Mouse (Mus musculus): ENCODE measurements around the gene AI481877. TPM values are rescaled to one million over a fixed set of nuclear protein-coding genes. Genes with fewer than 3 reads are reported as not detected.

Gene AI481877
- polyA plus RNA-seq, 1 experiment, result not detected

DNA sequence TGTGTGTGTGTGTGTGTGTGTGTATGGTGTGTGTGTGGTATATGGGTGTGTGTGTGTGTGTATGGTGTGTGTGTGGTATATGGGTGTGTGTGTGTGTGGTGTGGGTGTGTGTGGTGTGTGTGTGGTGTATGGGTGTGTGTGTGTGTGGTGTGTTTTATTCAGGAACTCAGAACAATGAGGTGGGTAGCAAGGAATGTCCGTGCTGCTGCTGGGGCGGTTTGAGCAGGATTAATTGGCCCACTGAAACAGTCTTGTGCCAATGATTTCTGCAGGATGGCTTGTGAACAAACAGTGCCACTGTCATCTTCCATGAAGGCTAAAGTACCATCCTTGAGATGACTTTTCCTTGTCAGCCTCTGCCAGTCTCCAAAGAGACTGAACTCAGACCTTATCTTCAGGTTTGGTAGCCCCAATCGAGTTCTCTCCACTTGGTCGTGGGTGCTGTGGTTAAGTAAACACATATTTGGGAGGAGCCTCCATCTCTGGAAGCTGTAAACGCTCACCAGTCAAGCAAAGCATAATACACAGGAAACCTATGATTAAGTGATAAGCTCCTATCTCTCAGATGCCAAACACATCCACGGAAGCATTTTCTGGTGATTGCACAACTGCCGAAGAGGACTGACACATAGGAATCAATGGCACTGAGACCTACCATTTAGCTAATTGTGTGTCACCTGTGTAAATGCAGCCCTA, 18.3 kb upstream of the AI481877 start:
- no peak overlapping the region for H3K27ac ChIP-seq (ENCODE audit: insufficient read depth, low read length)
- TF ChIP-seq CTCF (IDR thresholded peaks at IDR 0.05; ENCODE audit: borderline replicate concordance, insufficient read depth, low read depth, low read length), result no peak
- no peak for TF ChIP-seq POLR2A (IDR thresholded peaks at IDR 0.05; ENCODE audit: borderline replicate concordance, insufficient read depth, low read length)
- H3K4me1 ChIP-seq (ENCODE audit: control insufficient read depth, insufficient read depth, low read length), result no peaks in the 10 kb centered on the region
- no peak for DNase-seq
- H3K27me3 ChIP-seq (ENCODE audit: control insufficient read depth, insufficient read depth, low read length), result no peaks in the 10 kb centered on the region
- H3K4me3 ChIP-seq (replicated peaks; ENCODE audit: insufficient read depth, low read depth, low read length), result no peak overlapping the region
- WGBS, result 79% methylated on average over 7 of the region's 7 CpGs

DNA sequence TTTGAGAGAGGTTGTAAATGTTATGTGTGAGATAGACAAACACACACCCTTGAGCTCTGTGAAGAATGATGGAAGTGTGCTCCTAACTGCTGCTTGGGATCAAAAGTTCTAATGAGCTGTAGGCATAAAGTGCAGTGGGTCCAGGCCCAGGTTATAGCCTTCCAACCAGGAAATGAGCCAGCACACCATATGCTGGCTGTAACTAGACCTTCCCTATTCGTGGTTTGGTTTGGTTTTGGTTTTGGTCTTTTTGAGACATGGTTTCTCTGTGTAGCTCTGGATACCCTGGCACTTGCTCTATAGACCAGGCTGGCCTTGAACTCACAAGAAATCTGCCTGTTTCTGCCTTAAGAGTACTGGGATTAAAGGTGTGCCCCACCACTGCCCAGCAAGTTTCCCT, 13.2 kb upstream of the AI481877 start:
- Histone ChIP-seq H3K27ac (ENCODE audit: insufficient read depth, low read length) (no peak overlapping the region), H3K4me1 (ENCODE audit: control insufficient read depth, insufficient read depth, low read length) (no peaks in the 10 kb centered on the region), H3K4me3 (replicated peaks; ENCODE audit: insufficient read depth, low read depth, low read length) (no peak overlapping the region), H3K27me3 (ENCODE audit: control insufficient read depth, insufficient read depth, low read length) (no peaks in the 10 kb centered on the region)
- no peak for TF ChIP-seq CTCF (IDR thresholded peaks at IDR 0.05; ENCODE audit: borderline replicate concordance, insufficient read depth, low read depth, low read length)
- no peak for TF ChIP-seq POLR2A (IDR thresholded peaks at IDR 0.05; ENCODE audit: borderline replicate concordance, insufficient read depth, low read length)
- DNase-seq, result no peak
- 33% methylated on average over 1 of the region's 1 CpGs for WGBS

DNA sequence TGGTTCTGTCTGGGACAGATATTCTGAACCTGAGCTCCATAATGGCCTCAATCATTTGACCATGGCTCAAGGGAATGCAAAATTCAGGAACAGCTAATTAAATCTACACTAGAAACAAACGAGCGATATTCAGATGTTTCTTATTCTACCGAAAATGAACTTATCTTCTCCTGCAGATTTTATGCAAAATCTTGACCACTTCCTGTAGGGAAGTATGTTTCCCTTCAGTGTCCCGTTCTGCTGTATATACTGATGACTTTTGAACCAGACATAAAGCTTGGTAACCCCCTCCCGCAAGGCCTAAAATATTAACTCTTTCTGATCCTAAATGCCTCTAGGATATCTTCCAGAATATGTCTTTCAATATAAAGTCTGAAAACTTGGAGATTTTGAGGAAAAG, 12.1 kb upstream of the AI481877 start:
- 73% methylated on average over 5 of the region's 5 CpGs for WGBS
- no peak overlapping the region for H3K27ac ChIP-seq (ENCODE audit: insufficient read depth, low read length)
- no peak for TF ChIP-seq CTCF (IDR thresholded peaks at IDR 0.05; ENCODE audit: borderline replicate concordance, insufficient read depth, low read depth, low read length)
- TF ChIP-seq POLR2A (IDR thresholded peaks at IDR 0.05; ENCODE audit: borderline replicate concordance, insufficient read depth, low read length), result no peak

GRCm38 (mm10) chr4:59149043-59149442, 10.3 kb upstream of the AI481877 start:
- H3K4me1 ChIP-seq (ENCODE audit: control insufficient read depth, insufficient read depth, low read length), result no peaks in the 10 kb centered on the region
- WGBS, result 87% methylated on average over 5 of the region's 5 CpGs
- no peak for DNase-seq
- H3K27ac ChIP-seq (ENCODE audit: insufficient read depth, low read length), result no peak overlapping the region
- H3K27me3 ChIP-seq (ENCODE audit: control insufficient read depth, insufficient read depth, low read length), result no peaks in the 10 kb centered on the region
- TF ChIP-seq POLR2A (IDR thresholded peaks at IDR 0.05; ENCODE audit: borderline replicate concordance, insufficient read depth, low read length), result no peak
- no peak for TF ChIP-seq CTCF (IDR thresholded peaks at IDR 0.05; ENCODE audit: borderline replicate concordance, insufficient read depth, low read depth, low read length)
- no peak overlapping the region for H3K4me3 ChIP-seq (replicated peaks; ENCODE audit: insufficient read depth, low read depth, low read length)

More for the DNA sequence above, 12.1 kb upstream of the AI481877 start:
- H3K27me3 ChIP-seq (ENCODE audit: control insufficient read depth, insufficient read depth, low read length), result no peaks in the 10 kb centered on the region
- no peak overlapping the region for H3K4me3 ChIP-seq (replicated peaks; ENCODE audit: insufficient read depth, low read depth, low read length)
- no peak for DNase-seq
- H3K4me1 ChIP-seq (ENCODE audit: control insufficient read depth, insufficient read depth, low read length), result no peaks in the 10 kb centered on the region

DNA sequence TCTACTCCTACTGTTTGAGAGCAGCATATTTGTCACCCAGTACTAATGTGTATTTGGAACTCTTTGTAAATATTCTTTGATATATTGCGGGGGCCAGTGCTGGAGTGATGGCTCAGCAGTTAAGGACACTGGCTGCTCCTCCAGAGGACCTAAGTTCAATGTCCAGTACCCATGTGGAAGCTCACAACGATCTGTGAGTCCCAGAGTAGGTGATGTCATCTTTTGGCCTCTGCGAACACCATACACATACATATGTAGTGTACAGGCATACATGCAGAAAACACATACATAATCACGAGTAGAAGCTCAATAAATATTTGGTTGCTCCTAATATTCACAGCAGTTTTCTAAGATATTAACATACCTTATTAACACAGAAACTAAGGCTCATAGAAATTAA, 9.8 kb downstream of the AI481877 start:
- TF ChIP-seq POLR2A (IDR thresholded peaks at IDR 0.05; ENCODE audit: borderline replicate concordance, insufficient read depth, low read length) (no peak), CTCF (IDR thresholded peaks at IDR 0.05; ENCODE audit: borderline replicate concordance, insufficient read depth, low read depth, low read length) (no peak)
- Histone ChIP-seq H3K4me1 (ENCODE audit: control insufficient read depth, insufficient read depth, low read length) (no peaks in the 10 kb centered on the region), H3K27ac (ENCODE audit: insufficient read depth, low read length) (no peak overlapping the region), H3K27me3 (ENCODE audit: control insufficient read depth, insufficient read depth, low read length) (no peaks in the 10 kb centered on the region), H3K4me3 (replicated peaks; ENCODE audit: insufficient read depth, low read depth, low read length) (no peak overlapping the region)
- no peak for DNase-seq
- 85% methylated on average over 4 of the region's 4 CpGs for WGBS

- Histone ChIP-seq H3K4me1 (ENCODE audit: control insufficient read depth, insufficient read depth, low read length) (no peaks in the 10 kb centered on the region), H3K27ac (ENCODE audit: insufficient read depth, low read length) (no peak overlapping the region), H3K4me3 (replicated peaks; ENCODE audit: insufficient read depth, low read depth, low read length) (no peak overlapping the region), H3K27me3 (ENCODE audit: control insufficient read depth, insufficient read depth, low read length) (no peaks in the 10 kb centered on the region)
- WGBS, result 78% methylated on average over 1 of the region's 1 CpGs
- DNase-seq, result no peak
- TF ChIP-seq POLR2A (IDR thresholded peaks at IDR 0.05; ENCODE audit: borderline replicate concordance, insufficient read depth, low read length) (no peak), CTCF (IDR thresholded peaks at IDR 0.05; ENCODE audit: borderline replicate concordance, insufficient read depth, low read depth, low read length) (no peak)
Observed at GRCm38 (mm10) chr4:59125053-59125452, 13.7 kb downstream of the AI481877 start.

DNA sequence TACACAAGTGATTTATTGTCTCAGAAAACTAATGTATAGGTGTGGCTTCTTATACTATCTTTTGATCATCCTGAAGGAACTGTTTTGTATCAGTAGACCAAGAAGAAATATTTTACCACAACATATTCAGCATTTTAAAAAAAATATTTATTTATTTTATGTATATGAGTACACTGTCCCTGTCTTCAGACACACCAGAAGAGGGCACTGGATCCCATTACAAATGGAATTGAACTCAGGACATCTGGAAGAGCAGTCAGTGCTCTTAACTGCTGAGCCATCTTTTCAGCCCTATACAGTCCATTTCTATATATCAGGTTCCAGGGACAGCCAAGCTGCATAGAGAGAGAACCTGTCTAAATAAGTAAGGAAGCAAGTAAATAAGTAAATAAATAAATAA, 15.2 kb downstream of the AI481877 start:
- DNase-seq, result no peak
- TF ChIP-seq POLR2A (IDR thresholded peaks at IDR 0.05; ENCODE audit: borderline replicate concordance, insufficient read depth, low read length) (no peak), CTCF (IDR thresholded peaks at IDR 0.05; ENCODE audit: borderline replicate concordance, insufficient read depth, low read depth, low read length) (no peak)
- no peak overlapping the region for H3K4me3 ChIP-seq (replicated peaks; ENCODE audit: insufficient read depth, low read depth, low read length)
- H3K27ac ChIP-seq (ENCODE audit: insufficient read depth, low read length), result no peak overlapping the region
- H3K4me1 ChIP-seq (ENCODE audit: control insufficient read depth, insufficient read depth, low read length), result no peaks in the 10 kb centered on the region
- H3K27me3 ChIP-seq (ENCODE audit: control insufficient read depth, insufficient read depth, low read length), result no peaks in the 10 kb centered on the region

- Histone ChIP-seq H3K27me3 (ENCODE audit: control insufficient read depth, insufficient read depth, low read length) (no peaks in the 10 kb centered on the region), H3K27ac (ENCODE audit: insufficient read depth, low read length) (no peak overlapping the region), H3K4me3 (replicated peaks; ENCODE audit: insufficient read depth, low read depth, low read length) (no peak overlapping the region), H3K4me1 (ENCODE audit: control insufficient read depth, insufficient read depth, low read length) (no peaks in the 10 kb centered on the region)
- WGBS, result 95% methylated on average over 24 of the region's 24 CpGs
- DNase-seq, result no peak
- no peak for TF ChIP-seq POLR2A (IDR thresholded peaks at IDR 0.05; ENCODE audit: borderline replicate concordance, insufficient read depth, low read length)
- no peak for TF ChIP-seq CTCF (IDR thresholded peaks at IDR 0.05; ENCODE audit: borderline replicate concordance, insufficient read depth, low read depth, low read length)
Observed at GRCm38 (mm10) chr4:59117644-59118495, 20.9 kb downstream of the AI481877 start.
